Mouse (Mus musculus) embryonic facial prominence, embryonic 10.5 days (tissue): ENCODE results near the gene Morc4. TPM values are rescaled to one million over a fixed set of nuclear protein-coding genes. Genes with fewer than 3 reads are reported as not detected.

Experiments
- DNase-seq: peaks from one replicate; pipeline ENCODE4 v3.0.0-alpha.2; 2017; ENCODE audit warnings: low spot score
- H3K27ac ChIP-seq: fragments of 300-500 bp; sonication (generic); replicated peaks from 2 replicates; pipeline ENCODE4 v1.5.1; 2016; ENCODE audit warnings: mild to moderate bottlenecking
- H3K27me3 ChIP-seq: fragments of 300-500 bp; sonication (generic); replicated peaks from 2 replicates; pipeline ENCODE4 v1.6.1; 2016; ENCODE audit warnings: low read depth, mild to moderate bottlenecking; ENCODE audit not compliant: poor library complexity, severe bottlenecking
- H3K36me3 ChIP-seq: fragments of 300-500 bp; sonication (generic); replicated peaks from 2 replicates; pipeline ENCODE4 v1.6.1; 2016; ENCODE audit warnings: mild to moderate bottlenecking, moderate library complexity
- H3K4me1 ChIP-seq: fragments of 300-500 bp; sonication (generic); 2 replicates; pipeline ENCODE4 v1.6.1; 2016
- H3K4me3 ChIP-seq: fragments of 300-500 bp; sonication (generic); 2 replicates; pipeline ENCODE4 v1.5.1; 2016; ENCODE audit warnings: mild to moderate bottlenecking, moderate library complexity
- H3K9me3 ChIP-seq: fragments of 300-500 bp; sonication (generic); 2 replicates; pipeline ENCODE4 v1.6.1; 2016; ENCODE audit warnings: mild to moderate bottlenecking
- WGBS: fragments of 180-500 bp; shearing (Covaris S2); methylation state at CpG from one replicate; pipeline ENCODE4 v1.1.7; 2016; 5-methylcytosine and 5-hydroxymethylcytosine counted together
- polyA plus RNA-seq: library from polyadenylated mRNA; unstranded; fragments of >200 nt; fragmentation: Nextera tagmentation; extraction: Ambion mirVana; gene quantifications from 2 replicates; pipeline ENCODE4 v1.2.1, GENCODE M21; 2016

Morc4 gene
- polyA plus RNA-seq, 1 experiment from 2014 or later: 9.1 TPM

DNA sequence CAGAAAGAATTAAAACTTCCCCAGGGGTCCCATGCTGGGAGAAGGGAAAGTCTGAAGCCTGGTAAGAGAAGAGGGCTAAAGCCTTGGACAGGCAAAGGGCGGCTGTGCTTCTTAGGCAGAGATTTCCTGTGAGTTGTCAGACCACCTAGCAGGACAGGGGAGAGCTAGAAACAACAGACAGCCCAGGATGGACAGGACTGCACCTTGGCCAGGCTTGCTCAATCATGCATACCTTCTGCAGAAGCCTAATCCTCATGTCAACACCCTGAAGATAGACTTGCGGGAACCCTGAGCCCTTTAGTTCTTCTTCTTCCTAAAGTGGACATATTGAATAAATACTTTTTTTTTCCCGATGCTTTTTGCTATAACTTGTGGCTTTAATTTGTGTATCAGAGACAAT lies 71.5 kb downstream of the Morc4 start:
- no peaks in the 10 kb centered on the region for H3K4me1 ChIP-seq
- no peaks in the 10 kb centered on the region for H3K9me3 ChIP-seq
- H3K27ac ChIP-seq: no peak overlapping the region
- no peak overlapping the region for H3K4me3 ChIP-seq
- H3K27me3 ChIP-seq: peaks cover 95% of the 10 kb centered on the region
- no peaks in the 10 kb centered on the region for H3K36me3 ChIP-seq
- WGBS: 71% methylated on average over 3 of the region's 3 CpGs
- DNase-seq: no peak

DNA sequence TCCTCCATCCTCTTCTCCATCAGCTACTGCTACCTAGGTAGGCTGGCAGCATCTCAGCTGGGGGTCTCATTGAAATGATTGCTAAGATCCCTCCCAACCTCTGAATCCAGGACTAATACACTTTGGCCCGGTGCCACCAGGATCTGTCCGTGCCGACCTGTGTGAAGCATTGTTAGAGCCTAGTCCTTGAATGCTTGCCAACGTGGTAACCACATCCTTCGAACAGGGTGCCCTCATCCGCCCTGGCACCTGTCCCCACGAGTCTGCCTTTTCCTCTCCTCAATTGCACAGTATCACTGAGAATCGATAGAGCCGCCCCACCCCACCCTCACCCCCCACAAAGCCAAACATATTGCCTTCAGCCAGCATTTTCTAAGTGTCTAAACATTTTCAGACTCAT lies 73.6 kb downstream of the Morc4 start:
- 88% methylated on average over 9 of the region's 9 CpGs for WGBS

DNA sequence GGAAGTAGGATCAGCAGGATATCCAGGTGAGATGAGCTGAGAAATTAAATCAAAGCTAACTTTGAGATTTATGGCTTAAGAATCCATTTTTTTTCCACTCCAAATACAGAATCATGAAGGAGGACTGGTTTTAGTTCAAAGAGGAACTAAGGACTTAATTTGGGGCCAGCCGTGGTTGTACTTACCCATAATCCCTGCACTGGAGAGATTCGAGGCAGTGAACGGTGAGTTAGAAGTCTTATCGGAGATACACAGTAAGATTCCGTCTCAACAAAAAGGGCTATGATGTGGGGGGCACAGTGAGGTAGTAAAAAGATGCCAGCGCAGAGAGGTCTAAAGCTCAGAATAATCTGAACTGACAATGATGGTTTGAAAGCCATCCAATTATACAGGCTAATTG lies 75.4 kb downstream of the Morc4 start:
- peaks cover 88% of the 10 kb centered on the region for H3K27me3 ChIP-seq

More for the DNA sequence above, 73.6 kb downstream of the Morc4 start:
- no peak for DNase-seq
- Histone ChIP-seq H3K4me1 (no peaks in the 10 kb centered on the region), H3K27me3 (peaks cover 87% of the 10 kb centered on the region), H3K9me3 (no peaks in the 10 kb centered on the region), H3K4me3 (no peak overlapping the region), H3K36me3 (no peaks in the 10 kb centered on the region), H3K27ac (no peak overlapping the region)

DNA sequence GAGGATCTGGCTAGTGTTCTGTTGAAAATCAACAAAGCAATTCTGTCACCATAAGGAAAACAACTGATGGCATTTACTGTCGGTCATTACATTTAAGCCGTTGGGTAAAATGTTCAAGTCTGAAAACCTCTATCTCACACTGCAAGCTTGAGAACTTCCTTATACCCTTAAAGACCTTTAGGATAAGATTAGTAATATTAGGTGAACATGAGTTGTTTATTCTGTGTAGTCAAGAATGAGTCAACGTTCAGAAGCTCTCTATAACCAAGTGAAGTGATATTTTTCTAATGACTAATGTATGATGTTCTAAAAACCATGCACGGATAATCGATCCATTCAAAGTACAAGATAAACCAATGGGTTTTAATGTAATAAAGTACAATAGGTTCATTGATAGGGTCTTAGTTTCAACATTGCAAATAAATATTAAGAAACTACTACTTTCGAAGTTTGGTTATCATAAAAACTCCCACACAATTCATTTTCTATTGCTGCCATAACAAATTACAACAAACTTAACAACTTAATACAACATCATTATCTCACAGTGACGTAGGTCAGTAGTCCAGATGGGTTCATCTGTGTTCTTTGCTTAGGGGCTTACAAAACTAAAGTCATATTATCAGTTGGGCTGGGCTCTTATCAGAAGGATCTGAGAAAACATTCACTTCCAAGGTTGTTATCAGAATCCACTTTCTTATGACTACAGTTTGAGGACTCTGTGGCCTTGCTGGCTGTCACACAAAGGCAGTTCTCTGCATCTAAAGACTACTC lies 77.2 kb downstream of the Morc4 start:
- Histone ChIP-seq H3K4me1 (no peaks in the 10 kb centered on the region), H3K27ac (no peak overlapping the region), H3K36me3 (no peaks in the 10 kb centered on the region), H3K27me3 (peaks cover 88% of the 10 kb centered on the region), H3K9me3 (no peaks in the 10 kb centered on the region), H3K4me3 (no peak overlapping the region)
- no peak for DNase-seq
- WGBS: 86% methylated on average over 7 of the region's 7 CpGs

More for the DNA sequence above, 75.4 kb downstream of the Morc4 start:
- H3K36me3 ChIP-seq: no peaks in the 10 kb centered on the region
- no peaks in the 10 kb centered on the region for H3K4me1 ChIP-seq
- H3K27ac ChIP-seq: no peak overlapping the region
- DNase-seq: no peak
- 78% methylated on average over 6 of the region's 6 CpGs for WGBS
- no peaks in the 10 kb centered on the region for H3K9me3 ChIP-seq
- no peak overlapping the region for H3K4me3 ChIP-seq

DNA sequence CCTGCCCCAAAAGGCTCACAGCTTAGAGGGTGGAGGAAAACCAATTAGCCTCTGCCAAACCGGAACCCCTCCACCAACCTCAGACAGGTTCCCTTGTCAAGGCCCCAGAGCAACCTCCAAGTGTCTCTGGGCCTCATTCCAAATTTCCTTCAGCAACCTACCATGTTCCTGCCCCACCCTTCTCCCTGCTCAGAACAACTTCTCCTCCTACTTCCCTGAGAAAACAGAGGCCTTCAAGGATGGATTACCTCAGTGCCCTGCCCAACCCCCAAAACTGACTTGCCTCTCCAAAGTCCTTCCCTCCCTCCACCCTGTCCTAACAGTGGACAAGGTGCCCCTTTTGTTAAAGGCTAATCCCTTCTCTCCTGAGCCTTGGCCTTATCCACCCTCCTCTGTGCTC lies 85.7 kb downstream of the Morc4 start:
- 45% methylated on average over 1 of the region's 1 CpGs for WGBS
- peaks cover 76% of the 10 kb centered on the region for H3K27me3 ChIP-seq
- H3K9me3 ChIP-seq: no peaks in the 10 kb centered on the region
- H3K36me3 ChIP-seq: no peaks in the 10 kb centered on the region
- DNase-seq: no peak
- no peak overlapping the region for H3K27ac ChIP-seq
- no peak overlapping the region for H3K4me3 ChIP-seq
- H3K4me1 ChIP-seq: peaks cover 6% of the 10 kb centered on the region; the same call in 1 of the 2 replicates

DNA sequence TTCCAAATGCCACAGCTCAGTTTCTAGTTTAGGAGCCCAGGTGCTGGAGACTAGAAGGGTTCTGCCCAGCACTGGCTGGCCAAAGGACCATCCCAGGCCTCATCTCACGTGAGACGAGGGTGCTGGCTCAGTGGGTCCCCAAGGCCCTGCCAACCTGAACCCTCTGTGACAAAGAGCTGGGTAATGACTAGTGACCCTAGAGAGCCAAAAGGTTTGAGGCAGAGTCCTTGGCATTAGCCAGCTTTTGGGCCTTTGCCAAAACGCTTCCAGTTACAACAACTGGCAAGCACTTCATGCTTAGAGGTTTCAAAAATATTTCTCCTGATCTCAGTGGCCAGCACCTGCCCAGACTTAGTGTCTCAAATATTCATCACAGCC lies 88.4 kb downstream of the Morc4 start:
- H3K27me3 ChIP-seq: peaks cover 82% of the 10 kb centered on the region

DNA sequence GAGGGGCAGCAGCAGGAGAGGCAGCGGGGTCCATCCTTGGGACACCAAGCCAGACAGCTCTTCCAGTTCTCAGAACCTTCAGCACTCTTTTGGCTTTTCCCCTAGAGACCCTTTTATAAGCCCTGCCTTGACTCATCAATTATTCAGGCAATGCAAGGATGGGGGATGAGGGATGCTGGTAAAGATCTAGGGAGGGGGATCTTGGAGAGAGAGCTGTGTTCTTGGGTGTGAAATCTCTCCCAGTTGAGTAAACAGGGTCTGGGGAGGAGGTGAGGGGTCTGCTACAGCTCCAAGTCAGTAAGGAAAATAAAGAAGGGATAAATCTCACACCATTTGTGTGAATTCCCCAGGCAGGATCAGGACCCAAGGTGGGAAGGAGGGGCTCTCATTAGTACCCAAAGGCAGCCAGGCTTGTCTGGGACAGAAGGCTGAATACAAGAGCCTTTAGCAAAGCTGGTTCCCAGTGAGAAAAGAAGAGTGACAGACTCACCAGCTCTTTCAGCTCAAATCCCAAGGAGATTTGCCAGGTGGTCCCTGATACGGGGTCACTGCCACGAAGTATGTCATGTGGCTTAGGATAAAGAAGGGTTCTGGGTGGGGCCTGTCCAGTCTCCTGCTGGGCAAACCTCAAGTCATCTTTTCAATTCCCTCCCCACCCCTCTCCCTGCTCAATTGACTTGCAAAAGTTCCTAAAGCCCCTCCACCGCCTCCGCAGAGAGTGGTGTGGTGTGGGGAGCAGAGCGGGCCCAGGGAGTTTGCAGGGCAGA lies 89.0 kb downstream of the Morc4 start, which contains the start of gene Ripply1:
Gene Ripply1 (minus strand): TSS at position 76 of the 767 bp plus-strand sequence.
- 34% methylated on average over 6 of the region's 6 CpGs for WGBS
- no peak for DNase-seq

More for the DNA sequence above, 88.4 kb downstream of the Morc4 start:
- Histone ChIP-seq H3K9me3 (no peaks in the 10 kb centered on the region), H3K27ac (no peak overlapping the region), H3K4me3 (no peak overlapping the region), H3K4me1 (peaks cover 6% of the 10 kb centered on the region; the same call in 1 of the 2 replicates), H3K36me3 (no peaks in the 10 kb centered on the region)
- 57% methylated on average over 3 of the region's 3 CpGs for WGBS
- DNase-seq: no peak

DNA sequence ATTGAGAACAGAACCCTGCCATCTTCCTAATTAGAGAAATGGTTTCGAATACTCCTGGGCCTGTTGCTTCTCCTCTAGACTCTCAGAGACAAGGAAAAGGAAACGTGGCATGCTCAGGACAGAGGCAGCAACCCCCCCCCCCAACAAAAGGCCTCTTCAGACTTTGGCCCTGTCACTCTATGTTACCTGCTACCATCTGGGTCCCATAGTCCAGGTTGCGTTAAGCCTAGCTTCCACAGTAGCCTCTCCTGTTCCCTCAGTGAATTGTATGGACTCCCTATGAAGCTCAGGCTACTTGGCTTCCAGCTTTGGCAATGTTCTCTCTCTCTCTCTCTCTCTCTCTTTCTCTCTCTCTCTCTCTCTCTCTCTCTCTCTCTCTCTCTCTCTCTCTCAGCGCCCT lies 89.9 kb downstream of the Morc4 start:
- no peak overlapping the region for H3K27ac ChIP-seq
- WGBS: 78% methylated on average over 4 of the region's 4 CpGs
- no peak for DNase-seq
- no peaks in the 10 kb centered on the region for H3K9me3 ChIP-seq
- peaks cover 6% of the 10 kb centered on the region; the same call in 1 of the 2 replicates for H3K4me1 ChIP-seq
- peaks cover 86% of the 10 kb centered on the region for H3K27me3 ChIP-seq
- no peak overlapping the region for H3K4me3 ChIP-seq
- H3K36me3 ChIP-seq: no peaks in the 10 kb centered on the region

More for the DNA sequence above, 89.0 kb downstream of the Morc4 start, which contains the start of gene Ripply1:
- Histone ChIP-seq H3K36me3 (no peaks in the 10 kb centered on the region), H3K27ac (no peak within 1 kb of the TSS), H3K4me1 (peaks cover 6% of the 10 kb centered on the region; the same call in 1 of the 2 replicates), H3K9me3 (no peaks in the 10 kb centered on the region), H3K27me3 (peaks cover 86% of the 10 kb centered on the region), H3K4me3 (no peak within 1 kb of the TSS)

DNA sequence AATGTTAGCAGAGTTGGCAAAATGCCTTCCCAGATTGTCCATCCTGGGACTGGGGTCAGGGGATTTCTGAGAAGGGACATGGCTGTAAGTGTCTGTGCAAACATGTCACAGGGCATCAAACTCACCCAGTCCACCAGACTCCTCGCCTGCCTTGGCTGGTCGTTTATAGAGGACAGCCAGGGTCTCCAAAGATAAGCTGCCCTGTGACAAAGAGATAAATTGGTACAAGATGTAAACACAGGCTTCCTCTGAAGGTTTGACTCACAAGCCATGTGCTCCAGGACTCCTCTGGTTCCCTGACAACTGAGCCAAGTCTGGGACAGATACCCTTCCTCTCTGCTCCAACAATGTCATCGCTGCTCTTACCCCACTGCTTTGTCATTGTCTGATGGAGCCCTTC lies 90.5 kb downstream of the Morc4 start:
- Histone ChIP-seq H3K36me3 (no peaks in the 10 kb centered on the region), H3K4me3 (no peak overlapping the region), H3K9me3 (no peaks in the 10 kb centered on the region), H3K27me3 (peaks cover 85% of the 10 kb centered on the region), H3K27ac (no peak overlapping the region), H3K4me1 (peaks cover 6% of the 10 kb centered on the region; the same call in 1 of the 2 replicates)
- DNase-seq: no peak
- WGBS: 67% methylated on average over 3 of the region's 3 CpGs

DNA sequence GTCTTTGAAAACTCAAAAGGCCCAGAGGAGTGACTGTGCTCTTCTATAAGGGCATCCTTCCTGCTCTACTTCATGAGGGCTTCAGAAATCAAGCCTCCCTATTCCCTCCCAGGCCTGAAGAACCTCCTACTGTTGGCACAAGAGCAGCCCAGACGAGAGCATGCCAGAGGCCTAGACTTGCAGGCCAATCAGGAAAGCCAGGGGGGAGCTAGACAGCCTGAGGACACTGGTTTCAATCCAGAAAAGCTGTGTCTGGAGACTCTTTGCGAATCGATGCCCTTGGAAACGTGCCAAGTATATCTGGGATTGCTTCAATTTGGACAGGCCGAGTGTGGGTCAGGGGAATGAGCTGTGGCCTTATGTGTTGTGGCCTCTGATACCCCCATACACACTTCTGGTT lies 92.1 kb downstream of the Morc4 start:
- H3K4me3 ChIP-seq: no peak overlapping the region
- H3K9me3 ChIP-seq: no peaks in the 10 kb centered on the region
- WGBS: 87% methylated on average over 5 of the region's 5 CpGs
- peaks cover 6% of the 10 kb centered on the region; the same call in 1 of the 2 replicates for H3K4me1 ChIP-seq
- H3K27ac ChIP-seq: no peak overlapping the region
- H3K36me3 ChIP-seq: no peaks in the 10 kb centered on the region
- no peak for DNase-seq
- peaks cover 85% of the 10 kb centered on the region for H3K27me3 ChIP-seq

DNA sequence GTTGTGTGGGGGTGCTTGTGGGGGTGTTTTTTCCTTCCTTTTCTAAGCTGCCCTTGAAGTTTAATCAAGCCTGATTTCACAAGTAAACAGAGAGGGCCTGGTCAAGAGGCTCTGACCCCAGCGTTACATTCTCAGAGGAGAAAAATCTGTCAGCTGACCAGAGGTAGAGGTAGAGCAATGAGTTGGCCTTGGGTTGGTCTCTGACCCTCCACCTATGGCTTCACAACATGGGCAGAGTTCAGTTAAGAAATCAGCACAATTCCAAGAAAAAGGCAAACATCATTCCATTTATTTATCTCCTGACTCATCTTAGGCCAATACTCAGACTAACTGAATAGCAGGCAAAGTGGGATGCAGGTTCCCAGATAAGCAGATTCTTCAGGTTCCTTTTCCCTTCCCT lies 92.6 kb downstream of the Morc4 start:
- Histone ChIP-seq H3K36me3 (no peaks in the 10 kb centered on the region), H3K27me3 (peaks cover 86% of the 10 kb centered on the region), H3K4me1 (peaks cover 6% of the 10 kb centered on the region; the same call in 1 of the 2 replicates), H3K9me3 (no peaks in the 10 kb centered on the region), H3K4me3 (no peak overlapping the region), H3K27ac (no peak overlapping the region)
- 81% methylated on average over 1 of the region's 1 CpGs for WGBS
- DNase-seq: no peak

DNA sequence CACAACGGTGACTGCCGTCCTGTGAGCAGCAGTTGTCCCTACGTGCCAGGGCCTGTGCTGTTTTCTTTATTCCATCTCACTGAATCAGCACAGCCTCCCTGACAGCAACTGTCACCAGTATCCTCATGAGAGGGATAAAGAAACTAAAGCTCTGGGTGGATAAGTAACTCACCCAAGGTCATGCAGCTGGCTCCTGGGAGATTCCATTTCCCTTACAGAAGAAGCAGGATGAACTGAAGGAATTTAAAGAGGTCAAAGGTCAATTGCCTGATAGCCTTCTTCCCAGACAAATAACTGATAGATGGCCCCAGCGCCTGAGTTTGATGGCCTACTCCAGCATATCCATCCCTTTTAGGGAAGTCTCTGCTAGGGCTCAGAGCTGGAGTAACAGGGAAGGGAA lies 94.1 kb downstream of the Morc4 start:
- H3K27me3 ChIP-seq: peaks cover 77% of the 10 kb centered on the region
- 36% methylated on average over 4 of the region's 4 CpGs for WGBS
- no peak overlapping the region for H3K4me3 ChIP-seq
- peaks cover 4% of the 10 kb centered on the region; the same call in 1 of the 2 replicates for H3K4me1 ChIP-seq
- no peaks in the 10 kb centered on the region for H3K36me3 ChIP-seq
- no peak overlapping the region for H3K27ac ChIP-seq
- peak; percentile 8 for DNase-seq
- H3K9me3 ChIP-seq: no peaks in the 10 kb centered on the region
